Mouse (Mus musculus) midbrain, embryonic 14.5 days (tissue): ENCODE data around the gene Immp2l. TPM values are rescaled to one million over a fixed set of nuclear protein-coding genes. Genes with fewer than 3 reads are reported as not detected.

Experiments
- ATAC-seq: fragments of 200-750 bp; cut with Nextera tagmentation; 2 replicates; pipeline ENCODE4 v1.8.0; 2017; ENCODE audit warnings: moderate number of reproducible peaks, moderate library complexity; ENCODE audit not compliant: low FRiP score, low TSS enrichment
- DNase-seq: peaks from one replicate; pipeline ENCODE4 v3.0.0-alpha.2; 2015
- H3K27ac ChIP-seq: fragments of 300-500 bp; sonication (generic); replicated peaks from 2 replicates; pipeline ENCODE4 v1.5.1; 2014; ENCODE audit warnings: mild to moderate bottlenecking, low read depth, low read length, moderate library complexity
- H3K27me3 ChIP-seq: fragments of 300-500 bp; sonication (generic); 2 replicates; pipeline ENCODE4 v1.6.1; 2014; ENCODE audit warnings: low read length, control low read depth, mixed read lengths; ENCODE audit not compliant: control insufficient read depth, insufficient read depth
- H3K36me3 ChIP-seq: fragments of 300-500 bp; sonication (generic); 2 replicates; pipeline ENCODE4 v1.6.1; 2014; ENCODE audit warnings: low read length, control low read depth; ENCODE audit not compliant: control insufficient read depth, insufficient read depth
- H3K4me1 ChIP-seq: fragments of 300-500 bp; sonication (generic); 2 replicates; pipeline ENCODE4 v1.6.1; 2014; ENCODE audit warnings: mild to moderate bottlenecking, antibody characterized with exemption, low read length, control low read depth; ENCODE audit not compliant: control insufficient read depth, insufficient read depth
- H3K4me2 ChIP-seq: fragments of 300-500 bp; sonication (generic); 2 replicates; pipeline ENCODE4 v1.6.1; 2014; ENCODE audit warnings: mild to moderate bottlenecking, low read length, moderate library complexity
- H3K4me3 ChIP-seq: fragments of 300-500 bp; sonication (generic); replicated peaks from 2 replicates; pipeline ENCODE4 v1.5.1; 2014; ENCODE audit warnings: low read depth, low read length
- H3K9ac ChIP-seq: fragments of 300-500 bp; sonication (generic); replicated peaks from 2 replicates; pipeline ENCODE4 v1.6.1; 2014; ENCODE audit warnings: mild to moderate bottlenecking, low read length, moderate library complexity
- H3K9me3 ChIP-seq: fragments of 300-500 bp; sonication (generic); 2 replicates; pipeline ENCODE4 v1.6.1; 2016; ENCODE audit warnings: low read length, control low read depth, mixed read lengths; ENCODE audit not compliant: control insufficient read depth
- WGBS: fragments of 180-500 bp; shearing (Covaris S2); extraction: QIAGEN DNeasy Blood & Tissue Kit; methylation state at CpG from one replicate; pipeline ENCODE4 v1.1.7; 2014; 5-methylcytosine and 5-hydroxymethylcytosine counted together
- polyA plus RNA-seq: library from polyadenylated mRNA; unstranded; fragments of >200 nt; fragmentation: Nextera tagmentation; extraction: Ambion mirVana; gene quantifications from 2 replicates; pipeline ENCODE4 v1.2.1, GENCODE M21; 2014

Gene Immp2l
- polyA plus RNA-seq, 1 experiment from 2014 or later = 5.5 TPM

- DNase-seq (peak; percentile 0), ATAC-seq (no peak)
- H3K4me2 ChIP-seq = no peak overlapping the region
- no peaks in the 10 kb centered on the region for H3K9me3 ChIP-seq
- H3K27ac ChIP-seq = no peak overlapping the region
- WGBS = 92% methylated on average over 2 of the region's 2 CpGs
- H3K27me3 ChIP-seq = no peaks in the 10 kb centered on the region
- no peak overlapping the region for H3K9ac ChIP-seq
- H3K4me1 ChIP-seq = peaks cover 7% of the 10 kb centered on the region
- H3K36me3 ChIP-seq = no peaks in the 10 kb centered on the region
- H3K4me3 ChIP-seq = no peak overlapping the region
These were observed 293.5 kb downstream of the Immp2l start for GRCm38 (mm10) chr12:41317431-41317830.

GRCm38 (mm10) chr12:41322018-41322417 lies 298.1 kb downstream of the Immp2l start:
- 71% methylated on average over 1 of the region's 1 CpGs for WGBS
- no peaks in the 10 kb centered on the region for H3K27me3 ChIP-seq
- H3K9ac ChIP-seq = no peak overlapping the region
- ATAC-seq = no peak
- no peak overlapping the region for H3K27ac ChIP-seq
- H3K4me3 ChIP-seq = no peak overlapping the region
- H3K4me2 ChIP-seq = no peak overlapping the region
- H3K9me3 ChIP-seq = no peaks in the 10 kb centered on the region
- no peaks in the 10 kb centered on the region for H3K36me3 ChIP-seq
- no peak for DNase-seq
- H3K4me1 ChIP-seq = no peaks in the 10 kb centered on the region

- ATAC-seq = no peak
- no peaks in the 10 kb centered on the region for H3K4me1 ChIP-seq
- no peak overlapping the region for H3K4me2 ChIP-seq
- no peak overlapping the region for H3K9ac ChIP-seq
- H3K4me3 ChIP-seq = no peak overlapping the region
- DNase-seq = no peak
- no peaks in the 10 kb centered on the region for H3K9me3 ChIP-seq
- no peak overlapping the region for H3K27ac ChIP-seq
- H3K27me3 ChIP-seq = no peaks in the 10 kb centered on the region
- no peaks in the 10 kb centered on the region for H3K36me3 ChIP-seq
- WGBS = 68% methylated on average over 2 of the region's 2 CpGs
These were observed 300.5 kb downstream of the Immp2l start for GRCm38 (mm10) chr12:41324418-41324817.

- no peak for DNase-seq
- H3K36me3 ChIP-seq = no peaks in the 10 kb centered on the region
- no peak overlapping the region for H3K4me2 ChIP-seq
- no peaks in the 10 kb centered on the region for H3K9me3 ChIP-seq
- H3K27me3 ChIP-seq = no peaks in the 10 kb centered on the region
- no peak overlapping the region for H3K9ac ChIP-seq
- no peaks in the 10 kb centered on the region for H3K4me1 ChIP-seq
- no peak overlapping the region for H3K4me3 ChIP-seq
- 79% methylated on average over 2 of the region's 2 CpGs for WGBS
- no peak for ATAC-seq
- no peak overlapping the region for H3K27ac ChIP-seq
These were observed 301.9 kb downstream of the Immp2l start for GRCm38 (mm10) chr12:41325756-41326155.

GRCm38 (mm10) chr12:41330988-41331671 lies 307.2 kb downstream of the Immp2l start:
- DNase-seq (no peak), ATAC-seq (no peak)
- no peaks in the 10 kb centered on the region for H3K4me1 ChIP-seq
- no peak overlapping the region for H3K9ac ChIP-seq
- H3K27me3 ChIP-seq = no peaks in the 10 kb centered on the region
- H3K4me2 ChIP-seq = no peak overlapping the region
- no peak overlapping the region for H3K27ac ChIP-seq
- no peaks in the 10 kb centered on the region for H3K36me3 ChIP-seq
- H3K9me3 ChIP-seq = no peaks in the 10 kb centered on the region
- 65% methylated on average over 7 of the region's 7 CpGs for whole genome bisulfite sequencing
- H3K4me3 ChIP-seq = no peak overlapping the region

- no peaks in the 10 kb centered on the region for H3K4me1 ChIP-seq
- no peak for DNase-seq
- no peak overlapping the region for H3K4me2 ChIP-seq
- H3K9ac ChIP-seq = no peak overlapping the region
- H3K4me3 ChIP-seq = no peak overlapping the region
- no peaks in the 10 kb centered on the region for H3K9me3 ChIP-seq
- WGBS = 77% methylated on average over 4 of the region's 4 CpGs
- no peaks in the 10 kb centered on the region for H3K27me3 ChIP-seq
- H3K36me3 ChIP-seq = no peaks in the 10 kb centered on the region
- H3K27ac ChIP-seq = no peak overlapping the region
- ATAC-seq = no peak
These were observed 321.7 kb downstream of the Immp2l start for GRCm38 (mm10) chr12:41345621-41346020.

- no peaks in the 10 kb centered on the region for H3K4me1 ChIP-seq
- H3K4me3 ChIP-seq = no peak overlapping the region
- ATAC-seq (peak; percentile 25), DNase-seq (no peak)
- WGBS = 92% methylated on average over 2 of the region's 2 CpGs
- no peaks in the 10 kb centered on the region for H3K36me3 ChIP-seq
- H3K4me2 ChIP-seq = no peak overlapping the region
- H3K9ac ChIP-seq = no peak overlapping the region
- no peaks in the 10 kb centered on the region for H3K27me3 ChIP-seq
- no peaks in the 10 kb centered on the region for H3K9me3 ChIP-seq
- no peak overlapping the region for H3K27ac ChIP-seq
These were observed 323.6 kb downstream of the Immp2l start for GRCm38 (mm10) chr12:41347494-41347893.

- H3K4me3 ChIP-seq = no peak overlapping the region
- H3K9me3 ChIP-seq = no peaks in the 10 kb centered on the region
- no peaks in the 10 kb centered on the region for H3K4me1 ChIP-seq
- H3K27me3 ChIP-seq = no peaks in the 10 kb centered on the region
- no peak for DNase-seq
- no peak for ATAC-seq
- 90% methylated on average over 2 of the region's 2 CpGs for WGBS
- H3K9ac ChIP-seq = no peak overlapping the region
- H3K4me2 ChIP-seq = no peak overlapping the region
- no peak overlapping the region for H3K27ac ChIP-seq
- no peaks in the 10 kb centered on the region for H3K36me3 ChIP-seq
These were observed 325.5 kb downstream of the Immp2l start for GRCm38 (mm10) chr12:41349386-41349785.

GRCm38 (mm10) chr12:41349814-41350213 lies 325.9 kb downstream of the Immp2l start:
- no peak overlapping the region for H3K4me3 ChIP-seq
- no peak overlapping the region for H3K27ac ChIP-seq
- 73% methylated on average over 2 of the region's 2 CpGs for WGBS
- H3K27me3 ChIP-seq = no peaks in the 10 kb centered on the region
- no peak overlapping the region for H3K9ac ChIP-seq
- ATAC-seq = no peak
- no peaks in the 10 kb centered on the region for H3K36me3 ChIP-seq
- DNase-seq = no peak
- H3K4me2 ChIP-seq = no peak overlapping the region
- no peaks in the 10 kb centered on the region for H3K9me3 ChIP-seq
- H3K4me1 ChIP-seq = no peaks in the 10 kb centered on the region
